Comparison of ENCODE assay signal across 10 mouse cellular contexts in the genomic region with DNA sequence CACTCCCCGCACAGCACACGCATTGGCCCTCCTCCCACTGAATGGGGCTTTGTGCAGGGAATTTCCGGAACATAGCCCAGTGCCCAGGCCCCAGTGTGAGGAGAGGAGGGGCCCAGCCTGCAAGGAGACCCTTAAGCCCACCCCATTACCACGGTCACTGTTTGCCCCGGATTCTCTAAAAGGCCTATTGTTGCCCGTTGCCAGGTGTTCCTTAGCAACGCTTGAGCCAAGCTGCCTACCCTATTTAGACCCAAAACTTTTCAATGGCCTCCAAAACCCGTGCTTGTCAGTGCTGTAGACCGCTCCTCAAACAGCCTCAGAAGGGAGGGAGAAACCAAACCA. TPM values are rescaled to one million over a fixed set of nuclear protein-coding genes. Genes with fewer than 3 reads are reported as not detected.
DNase-seq lines count a peak whose midpoint lies in the region; ATAC-seq and TF ChIP-seq lines count a peak whose summit lies in the region.
"Had no signal": no experiment of that assay in that cellular context is flagged by ENCODE, and none has a peak within 500 bp of the region (broad histone marks: within the 10 kb centered on the region; RNA-seq: fewer than 3 reads in every experiment).

No protein-coding gene starts in this region.

- peak; percentile 76 for ATAC-seq in intestine, embryonic 14.5 days (replicated peaks; ENCODE audit: low FRiP score, low TSS enrichment, low read depth)
- no peak for ATAC-seq in intestine, postnatal 0 days
- ATAC-seq in forebrain, embryonic 12.5 days (ENCODE audit: low FRiP score) = peak; percentile 97

- no peak overlapping the region for H3K27ac ChIP-seq in intestine, embryonic 14.5 days (ENCODE audit: low read depth)
- H3K27ac ChIP-seq in intestine, postnatal 0 days (ENCODE audit: low read depth, low read length) = no peak overlapping the region
- H3K27ac ChIP-seq in forebrain, embryonic 12.5 days = peak overlapping the region; percentile 87

- H3K4me1 ChIP-seq in intestine, embryonic 14.5 days (replicated peaks; ENCODE audit: control insufficient read depth, insufficient read depth, low read length) = no peaks in the 10 kb centered on the region
- H3K4me1 ChIP-seq in intestine, postnatal 0 days (replicated peaks; ENCODE audit: control insufficient read depth, insufficient read depth, low read length) = no peaks in the 10 kb centered on the region
- H3K4me1 ChIP-seq in forebrain, embryonic 12.5 days = peaks cover 35% of the 10 kb centered on the region

- H3K4me2 ChIP-seq in intestine, embryonic 14.5 days (ENCODE audit: low read length) = peak overlapping the region; percentile 18; the same call in 1 of the 2 replicates
- H3K4me2 ChIP-seq in intestine, postnatal 0 days (replicated peaks; ENCODE audit: low read depth) = no peak overlapping the region
- peak overlapping the region; percentile 40 for H3K4me2 ChIP-seq in forebrain, embryonic 12.5 days

- DNase-seq in intestine, embryonic 14.5 days (ENCODE audit: low spot score) = no peak
- DNase-seq in layer of hippocampus, postnatal 14 days (ENCODE audit: low spot score in 2 of 2) = peak; percentile 58 to 78
- DNase-seq in neural tube, embryonic 10.5 days (ENCODE audit: extremely low spot score, low spot score) = peak; percentile 74
- DNase-seq in thymus, postnatal 36 days = no peak
- no peak for DNase-seq in liver
- DNase-seq in natural killer cell, adult 2 months (ENCODE audit: low spot score in 2 of 2) = no peak

- H3K4me3 ChIP-seq in intestine, embryonic 14.5 days (ENCODE audit: low read depth, low read length) = no peak overlapping the region
- no peak overlapping the region for H3K4me3 ChIP-seq in intestine, postnatal 0 days (ENCODE audit: low read depth, low read length)
- H3K4me3 ChIP-seq in forebrain, embryonic 12.5 days (replicated peaks) = no peak overlapping the region

- H3K9ac ChIP-seq in intestine, embryonic 14.5 days (ENCODE audit: low read length) = no peak overlapping the region
- H3K9ac ChIP-seq in intestine, postnatal 0 days (ENCODE audit: low read depth, low read length) = no peak overlapping the region
- no peak overlapping the region for H3K9ac ChIP-seq in forebrain, embryonic 12.5 days

- 6% methylated on average over 9 of the region's 9 CpGs for WGBS in intestine, embryonic 14.5 days
- WGBS in intestine, postnatal 0 days = 5% methylated on average over 9 of the region's 9 CpGs
- 0% methylated on average over 9 of the region's 9 CpGs for WGBS in forebrain, embryonic 12.5 days

- H3K27me3 ChIP-seq in intestine, embryonic 14.5 days (replicated peaks; ENCODE audit: control insufficient read depth, insufficient read depth, low read length) = no peaks in the 10 kb centered on the region
- no peaks in the 10 kb centered on the region for H3K27me3 ChIP-seq in intestine, postnatal 0 days (replicated peaks; ENCODE audit: control insufficient read depth, insufficient read depth, low read length)
- H3K27me3 ChIP-seq in forebrain, embryonic 12.5 days = 0 out of 2 replicates have a peak, but pooled peaks cover 2% of the 10 kb centered on the region

- H3K9me3 ChIP-seq in intestine, embryonic 14.5 days (ENCODE audit: control insufficient read depth, low read length) = no peaks in the 10 kb centered on the region
- H3K9me3 ChIP-seq in intestine, postnatal 0 days (ENCODE audit: control insufficient read depth) = no peaks in the 10 kb centered on the region
- H3K9me3 ChIP-seq in forebrain, embryonic 12.5 days = no peaks in the 10 kb centered on the region

- H3K36me3 ChIP-seq in intestine, embryonic 14.5 days (ENCODE audit: control insufficient read depth, insufficient read depth, low read length) = no peaks in the 10 kb centered on the region
- no peaks in the 10 kb centered on the region for H3K36me3 ChIP-seq in intestine, postnatal 0 days (ENCODE audit: control insufficient read depth, insufficient read depth)
- no peaks in the 10 kb centered on the region for H3K36me3 ChIP-seq in forebrain, embryonic 12.5 days (replicated peaks)
- H3K36me3 ChIP-seq: G1E had no signal

- TF ChIP-seq CTCF in intestine, postnatal 0 days (IDR thresholded peaks at IDR 0.05; ENCODE audit: low read depth) = no peak

RNA-seq across cellular contexts. Expression of a gene that starts 45.7 kb away (rescaled TPM):
- polyA plus RNA-seq in intestine, embryonic 14.5 days (2014; fragmentation: Nextera tagmentation; extraction: Ambion mirVana) = 18.9 and 20.1 TPM in 2 replicates
- 3.1 and 3.6 TPM in 2 replicates for polyA plus RNA-seq in intestine, postnatal 0 days (2015; fragmentation: Nextera tagmentation; extraction: Ambion mirVana)
- polyA plus RNA-seq in forebrain, embryonic 12.5 days (2016; fragmentation: Nextera tagmentation; extraction: Ambion mirVana) = 62.3 and 75.3 TPM in 2 replicates
- 1 to 10 TPM; 7.3 to 8.0 TPM for total RNA-seq in layer of hippocampus, postnatal 14 days (2021)
- total RNA-seq: G1E had no signal
- polyA plus RNA-seq: G1E; heart, postnatal 0 days had no signal

Comparison
In these comparisons a context has a peak if more than half of its experiments do, and no peak if none do; other contexts are left out.
1. DNase-seq: peak in layer of hippocampus, postnatal 14 days (2 of 2) and neural tube, embryonic 10.5 days (single experiment); none in intestine, embryonic 14.5 days (single experiment), thymus, postnatal 36 days (0 of 2), liver (single experiment) and natural killer cell, adult 2 months (0 of 2).